Mouse (Mus musculus): ENCODE results near the gene Focad. TPM values are rescaled to one million over a fixed set of nuclear protein-coding genes. Genes with fewer than 3 reads are reported as not detected.

The Focad gene
- polyA plus RNA-seq, 1 experiment from 2014 or later = 18.0 TPM

DNA sequence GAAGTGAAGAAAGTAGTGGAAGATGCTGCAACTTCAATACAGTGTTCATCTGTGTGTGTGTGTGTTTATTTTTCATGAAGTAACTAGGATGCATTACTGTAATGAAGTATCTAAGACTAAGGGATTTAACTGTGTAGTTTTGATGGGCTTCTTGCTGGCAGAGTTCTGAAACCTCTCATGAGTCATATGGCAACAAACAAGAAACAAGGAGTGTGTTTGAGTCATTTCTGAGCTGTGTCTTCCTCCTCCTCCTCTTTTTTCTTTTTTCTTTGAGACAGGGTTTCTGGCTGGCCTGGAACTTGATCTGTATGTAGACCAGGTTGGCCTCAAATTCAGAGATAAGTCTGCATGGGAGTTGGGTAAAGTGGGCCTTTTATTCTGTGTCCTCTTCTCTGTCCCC lies 25.7 kb downstream of the Focad start:
- Histone ChIP-seq H3K27me3 (ENCODE audit: control insufficient read depth, insufficient read depth, low read length) (no peaks in the 10 kb centered on the region), H3K9ac (replicated peaks; ENCODE audit: low read length) (no peak overlapping the region), H3K4me3 (ENCODE audit: low read depth, low read length) (no peak overlapping the region), H3K27ac (replicated peaks; ENCODE audit: low read depth, low read length) (no peak overlapping the region), H3K4me2 (ENCODE audit: low read depth, low read length) (no peak overlapping the region), H3K4me1 (ENCODE audit: control insufficient read depth, insufficient read depth, low read length) (no peaks in the 10 kb centered on the region), H3K36me3 (replicated peaks; ENCODE audit: control insufficient read depth, insufficient read depth, low read depth, low read length) (no peaks in the 10 kb centered on the region), H3K9me3 (replicated peaks; ENCODE audit: control insufficient read depth, low read length) (no peaks in the 10 kb centered on the region)
- ATAC-seq (replicated peaks; ENCODE audit: insufficient number of reproducible peaks, low FRiP score, low TSS enrichment, low read depth) = no peak
- DNase-seq (ENCODE audit: low spot score) = no peak

DNA sequence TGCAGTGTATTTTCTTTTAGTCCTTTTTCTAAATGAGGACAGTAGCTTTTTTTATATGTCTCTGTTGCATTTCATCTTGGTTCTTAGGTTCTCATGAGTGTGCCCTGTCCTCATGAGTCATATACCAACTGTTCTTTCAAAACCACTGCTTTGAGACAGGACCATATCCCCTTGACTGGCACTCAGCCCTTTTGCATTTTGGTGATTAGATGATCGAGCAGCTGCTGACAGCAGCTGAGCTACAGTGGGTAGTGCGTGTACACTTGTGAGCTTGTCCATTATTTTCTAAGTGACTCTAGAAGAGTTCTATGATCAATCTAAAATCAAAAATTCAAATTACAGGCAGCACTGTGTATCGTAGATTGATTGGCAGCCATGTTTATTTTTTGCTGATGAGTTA lies 28.0 kb downstream of the Focad start:
- no peak overlapping the region for H3K4me3 ChIP-seq (ENCODE audit: low read depth, low read length)
- WGBS = 95% methylated on average over 3 of the region's 3 CpGs

DNA sequence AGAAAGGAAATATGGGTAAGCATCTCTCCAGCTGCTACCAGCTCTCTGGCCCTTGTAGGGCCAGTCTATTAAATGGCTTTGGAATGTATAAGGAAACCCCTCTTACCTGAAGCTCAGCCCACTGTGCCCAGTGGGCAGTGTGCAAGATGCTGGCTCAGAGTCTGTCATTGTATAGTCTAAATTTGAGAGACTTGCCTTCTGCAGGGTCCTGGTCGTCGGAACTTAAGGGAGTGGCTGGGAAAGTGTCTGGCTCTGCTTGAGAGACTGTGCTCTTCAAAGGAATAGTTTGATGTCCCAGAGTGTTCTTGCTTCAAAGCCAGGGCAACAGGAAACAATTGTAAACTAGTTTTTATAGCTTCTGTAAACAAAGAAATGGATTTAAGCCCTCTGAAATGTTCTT lies 41.5 kb downstream of the Focad start:
- Histone ChIP-seq H3K4me3 (ENCODE audit: low read depth, low read length) (no peak overlapping the region), H3K36me3 (replicated peaks; ENCODE audit: control insufficient read depth, insufficient read depth, low read depth, low read length) (no peaks in the 10 kb centered on the region), H3K27ac (replicated peaks; ENCODE audit: low read depth, low read length) (peak overlapping the region; percentile 57; the same call in 1 of the 2 replicates), H3K9ac (replicated peaks; ENCODE audit: low read length) (no peak overlapping the region), H3K4me1 (ENCODE audit: control insufficient read depth, insufficient read depth, low read length) (no peaks in the 10 kb centered on the region), H3K27me3 (ENCODE audit: control insufficient read depth, insufficient read depth, low read length) (no peaks in the 10 kb centered on the region), H3K9me3 (replicated peaks; ENCODE audit: control insufficient read depth, low read length) (no peaks in the 10 kb centered on the region), H3K4me2 (ENCODE audit: low read depth, low read length) (no peak overlapping the region)
- 21% methylated on average over 2 of the region's 2 CpGs for WGBS
- no peak for ATAC-seq (replicated peaks; ENCODE audit: insufficient number of reproducible peaks, low FRiP score, low TSS enrichment, low read depth)
- DNase-seq (ENCODE audit: low spot score) = peak; percentile 54

More for the DNA sequence above, 28.0 kb downstream of the Focad start:
- ATAC-seq (replicated peaks; ENCODE audit: insufficient number of reproducible peaks, low FRiP score, low TSS enrichment, low read depth) (no peak), DNase-seq (ENCODE audit: low spot score) (no peak)
- H3K36me3 ChIP-seq (replicated peaks; ENCODE audit: control insufficient read depth, insufficient read depth, low read depth, low read length) = no peaks in the 10 kb centered on the region
- H3K9ac ChIP-seq (replicated peaks; ENCODE audit: low read length) = no peak overlapping the region
- H3K27me3 ChIP-seq (ENCODE audit: control insufficient read depth, insufficient read depth, low read length) = no peaks in the 10 kb centered on the region
- H3K4me1 ChIP-seq (ENCODE audit: control insufficient read depth, insufficient read depth, low read length) = no peaks in the 10 kb centered on the region
- H3K27ac ChIP-seq (replicated peaks; ENCODE audit: low read depth, low read length) = no peak overlapping the region
- no peaks in the 10 kb centered on the region for H3K9me3 ChIP-seq (replicated peaks; ENCODE audit: control insufficient read depth, low read length)
- H3K4me2 ChIP-seq (ENCODE audit: low read depth, low read length) = no peak overlapping the region

DNA sequence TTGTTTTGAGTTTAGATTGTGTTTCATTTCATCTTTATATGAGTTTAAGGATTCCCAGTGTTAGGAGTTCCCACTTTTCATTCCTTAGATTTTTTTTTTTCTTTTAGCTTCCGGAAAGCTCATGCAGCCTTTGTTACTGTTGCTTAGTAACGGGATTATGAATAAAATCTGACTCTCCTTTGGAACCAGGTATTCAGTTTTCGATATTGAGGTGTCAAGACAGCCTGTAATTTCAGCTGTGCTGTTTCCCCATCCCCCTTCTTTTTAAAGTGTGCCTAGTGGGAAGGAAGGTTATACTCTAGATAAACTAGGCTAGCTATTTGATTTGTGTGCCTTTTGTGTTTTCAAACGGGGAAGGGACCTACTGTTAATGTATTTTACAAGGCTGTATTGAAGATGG lies 42.1 kb downstream of the Focad start:
- Histone ChIP-seq H3K27me3 (ENCODE audit: control insufficient read depth, insufficient read depth, low read length) (no peaks in the 10 kb centered on the region), H3K27ac (replicated peaks; ENCODE audit: low read depth, low read length) (no peak overlapping the region), H3K4me3 (ENCODE audit: low read depth, low read length) (no peak overlapping the region), H3K4me1 (ENCODE audit: control insufficient read depth, insufficient read depth, low read length) (no peaks in the 10 kb centered on the region), H3K4me2 (ENCODE audit: low read depth, low read length) (no peak overlapping the region), H3K36me3 (replicated peaks; ENCODE audit: control insufficient read depth, insufficient read depth, low read depth, low read length) (no peaks in the 10 kb centered on the region), H3K9ac (replicated peaks; ENCODE audit: low read length) (no peak overlapping the region), H3K9me3 (replicated peaks; ENCODE audit: control insufficient read depth, low read length) (no peaks in the 10 kb centered on the region)
- DNase-seq (ENCODE audit: low spot score) = peak; percentile 32
- 50% methylated on average over 4 of the region's 4 CpGs for WGBS
- no peak for ATAC-seq (replicated peaks; ENCODE audit: insufficient number of reproducible peaks, low FRiP score, low TSS enrichment, low read depth)

DNA sequence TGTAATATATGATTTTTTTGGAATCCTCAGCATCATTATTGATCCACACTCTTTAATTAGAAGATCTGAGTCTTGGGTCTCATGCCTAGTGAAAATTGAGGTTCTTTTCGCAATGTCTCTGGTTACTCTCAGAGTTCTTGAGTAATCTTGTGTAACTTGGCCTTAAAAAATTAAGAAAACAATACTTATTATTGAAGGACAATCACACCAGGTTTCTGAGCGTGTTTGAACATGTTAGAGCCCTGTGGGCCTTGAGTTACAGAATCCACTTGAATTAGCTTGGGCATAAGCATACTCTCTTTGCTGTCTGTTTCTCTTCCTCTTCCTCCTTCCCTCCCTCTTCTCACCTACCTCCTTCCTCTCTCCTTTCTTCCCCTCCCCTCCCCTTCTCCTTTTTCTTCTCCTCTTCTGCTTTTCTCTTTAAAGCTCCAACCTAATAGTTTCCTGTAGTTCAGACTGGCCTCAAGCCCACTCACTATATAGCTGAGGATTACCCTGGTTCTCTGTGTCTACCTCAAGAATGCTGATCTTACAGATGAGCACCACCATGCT lies 44.0 kb downstream of the Focad start:
- no peak overlapping the region for H3K4me2 ChIP-seq (ENCODE audit: low read depth, low read length)
- H3K27me3 ChIP-seq (ENCODE audit: control insufficient read depth, insufficient read depth, low read length) = no peaks in the 10 kb centered on the region
- no peaks in the 10 kb centered on the region for H3K9me3 ChIP-seq (replicated peaks; ENCODE audit: control insufficient read depth, low read length)
- H3K27ac ChIP-seq (replicated peaks; ENCODE audit: low read depth, low read length) = no peak overlapping the region
- no peak overlapping the region for H3K9ac ChIP-seq (replicated peaks; ENCODE audit: low read length)
- 89% methylated on average over 2 of the region's 2 CpGs for WGBS
- ATAC-seq (replicated peaks; ENCODE audit: insufficient number of reproducible peaks, low FRiP score, low TSS enrichment, low read depth) (no peak), DNase-seq (ENCODE audit: low spot score) (no peak)
- H3K4me1 ChIP-seq (ENCODE audit: control insufficient read depth, insufficient read depth, low read length) = no peaks in the 10 kb centered on the region
- no peak overlapping the region for H3K4me3 ChIP-seq (ENCODE audit: low read depth, low read length)
- no peaks in the 10 kb centered on the region for H3K36me3 ChIP-seq (replicated peaks; ENCODE audit: control insufficient read depth, insufficient read depth, low read depth, low read length)

DNA sequence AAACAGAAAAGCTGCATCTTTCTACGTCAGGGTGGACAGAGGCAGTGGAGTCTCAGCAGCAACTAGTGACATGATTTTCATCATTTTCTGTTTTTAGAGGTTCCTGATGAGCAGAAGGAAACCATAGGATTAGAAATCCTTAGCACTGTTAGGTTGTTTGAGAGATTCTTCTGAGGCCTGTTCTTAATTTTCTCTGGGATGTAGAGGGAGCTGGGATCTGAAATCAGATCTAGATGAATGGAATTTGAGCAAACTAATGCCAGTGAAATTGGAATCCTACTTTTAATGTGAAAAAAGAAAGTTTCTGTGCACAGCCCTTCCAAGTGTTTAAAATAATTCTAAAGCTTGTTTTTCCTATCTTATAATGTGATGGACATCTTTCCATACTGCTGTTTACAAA lies 55.0 kb downstream of the Focad start:
- Histone ChIP-seq H3K27me3 (ENCODE audit: control insufficient read depth, insufficient read depth, low read length) (no peaks in the 10 kb centered on the region), H3K36me3 (replicated peaks; ENCODE audit: control insufficient read depth, insufficient read depth, low read depth, low read length) (no peaks in the 10 kb centered on the region), H3K4me3 (ENCODE audit: low read depth, low read length) (no peak overlapping the region), H3K9me3 (replicated peaks; ENCODE audit: control insufficient read depth, low read length) (no peaks in the 10 kb centered on the region), H3K4me1 (ENCODE audit: control insufficient read depth, insufficient read depth, low read length) (no peaks in the 10 kb centered on the region), H3K27ac (replicated peaks; ENCODE audit: low read depth, low read length) (no peak overlapping the region; the same call in 1 of the 2 replicates), H3K9ac (replicated peaks; ENCODE audit: low read length) (no peak overlapping the region), H3K4me2 (ENCODE audit: low read depth, low read length) (no peak overlapping the region)
- 42% methylated on average over 1 of the region's 1 CpGs for WGBS
- DNase-seq (ENCODE audit: low spot score) = peak; percentile 70
- ATAC-seq (replicated peaks; ENCODE audit: insufficient number of reproducible peaks, low FRiP score, low TSS enrichment, low read depth) = no peak

DNA sequence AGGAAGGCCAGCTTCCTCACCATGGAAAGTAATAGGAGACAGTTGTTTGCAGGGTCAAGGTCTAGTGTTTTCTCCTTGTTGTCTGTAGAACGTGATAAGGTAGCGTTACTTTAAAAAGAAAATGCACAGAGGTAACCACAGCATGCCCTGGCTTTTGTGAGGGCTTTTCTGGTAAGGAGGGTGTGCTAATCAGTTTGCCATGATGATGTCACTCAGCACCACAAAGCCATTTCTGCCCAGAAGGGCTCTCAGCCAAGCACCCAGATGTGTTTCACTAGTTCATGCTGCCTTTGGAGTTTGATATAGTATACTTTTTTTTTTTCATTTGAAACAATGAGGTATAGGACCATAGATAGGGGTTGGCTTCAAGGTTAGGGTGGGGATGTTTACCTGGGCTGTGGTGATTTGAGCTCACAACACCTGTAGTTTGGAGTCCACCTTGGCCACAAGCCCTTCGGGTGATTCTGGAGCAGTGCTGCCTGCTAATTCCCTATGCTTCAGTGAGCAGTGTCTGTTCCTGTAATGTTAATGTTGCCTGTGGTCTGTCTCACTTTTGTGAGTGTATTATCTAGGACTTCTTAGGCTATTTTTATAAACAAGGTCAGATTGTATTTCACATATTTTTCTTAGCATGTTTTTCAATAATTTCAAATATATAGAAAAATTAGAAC lies 61.2 kb downstream of the Focad start:
- no peaks in the 10 kb centered on the region for H3K9me3 ChIP-seq (replicated peaks; ENCODE audit: control insufficient read depth, low read length)
- no peak overlapping the region for H3K27ac ChIP-seq (replicated peaks; ENCODE audit: low read depth, low read length)
- no peaks in the 10 kb centered on the region for H3K27me3 ChIP-seq (ENCODE audit: control insufficient read depth, insufficient read depth, low read length)
- H3K4me1 ChIP-seq (ENCODE audit: control insufficient read depth, insufficient read depth, low read length) = no peaks in the 10 kb centered on the region
- 69% methylated on average over 3 of the region's 3 CpGs for WGBS
- H3K36me3 ChIP-seq (replicated peaks; ENCODE audit: control insufficient read depth, insufficient read depth, low read depth, low read length) = no peaks in the 10 kb centered on the region
- H3K9ac ChIP-seq (replicated peaks; ENCODE audit: low read length) = no peak overlapping the region
- DNase-seq (ENCODE audit: low spot score) = no peak
- no peak for ATAC-seq (replicated peaks; ENCODE audit: insufficient number of reproducible peaks, low FRiP score, low TSS enrichment, low read depth)
- no peak overlapping the region for H3K4me3 ChIP-seq (ENCODE audit: low read depth, low read length)
- no peak overlapping the region for H3K4me2 ChIP-seq (ENCODE audit: low read depth, low read length)

DNA sequence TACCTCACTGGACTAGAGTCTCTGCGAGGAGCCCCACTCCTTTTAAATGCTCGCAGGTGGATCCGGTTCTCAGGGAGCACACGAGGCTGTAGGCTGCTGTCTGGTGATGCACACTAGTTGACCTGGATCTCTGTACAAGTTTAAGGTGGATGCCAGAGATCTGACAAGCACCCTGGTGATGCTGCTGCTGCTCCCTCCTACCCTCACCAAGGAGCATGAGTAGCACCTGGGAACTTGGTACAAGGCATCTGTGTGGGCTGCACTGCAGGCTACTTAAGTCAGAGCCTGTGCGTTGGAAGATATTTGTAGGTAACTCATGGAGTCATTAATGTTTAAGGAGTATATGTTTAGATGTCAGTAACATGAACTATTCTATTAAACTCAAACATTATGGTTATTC lies 62.5 kb downstream of the Focad start:
- ATAC-seq (replicated peaks; ENCODE audit: insufficient number of reproducible peaks, low FRiP score, low TSS enrichment, low read depth) (no peak), DNase-seq (ENCODE audit: low spot score) (no peak)
- 71% methylated on average over 5 of the region's 5 CpGs for WGBS
- Histone ChIP-seq H3K9ac (replicated peaks; ENCODE audit: low read length) (no peak overlapping the region), H3K4me2 (ENCODE audit: low read depth, low read length) (no peak overlapping the region), H3K4me1 (ENCODE audit: control insufficient read depth, insufficient read depth, low read length) (no peaks in the 10 kb centered on the region), H3K27me3 (ENCODE audit: control insufficient read depth, insufficient read depth, low read length) (no peaks in the 10 kb centered on the region), H3K36me3 (replicated peaks; ENCODE audit: control insufficient read depth, insufficient read depth, low read depth, low read length) (no peaks in the 10 kb centered on the region), H3K4me3 (ENCODE audit: low read depth, low read length) (no peak overlapping the region), H3K27ac (replicated peaks; ENCODE audit: low read depth, low read length) (no peak overlapping the region), H3K9me3 (replicated peaks; ENCODE audit: control insufficient read depth, low read length) (no peaks in the 10 kb centered on the region)

All from embryonic facial prominence, embryonic 11.5 days (tissue).